Mouse (Mus musculus): ENCODE measurements at regions not wholly inside any gene's neighbourhood (a gene's known extent, or its start where the extent isn't known, plus 50 kb on each side); places are given as distances from the start of the nearest gene placed in this dataset.

GRCm38 (mm10) chr8:93668306-93668705 is 132.7 kb upstream of the Ces5a start:
- Histone ChIP-seq H3K27me3 (ENCODE audit: control insufficient read depth, insufficient read depth, low read length) (no peaks in the 10 kb centered on the region), H3K4me2 (ENCODE audit: low read depth, low read length) (no peak overlapping the region), H3K9me3 (replicated peaks; ENCODE audit: control insufficient read depth, low read length) (no peaks in the 10 kb centered on the region), H3K27ac (ENCODE audit: low read depth) (no peak overlapping the region), H3K4me3 (ENCODE audit: low read depth, low read length) (no peak overlapping the region), H3K36me3 (replicated peaks; ENCODE audit: control insufficient read depth, insufficient read depth, low read length) (no peaks in the 10 kb centered on the region), H3K9ac (replicated peaks; ENCODE audit: low read depth, low read length) (no peak overlapping the region), H3K4me1 (ENCODE audit: control insufficient read depth, insufficient read depth) (peaks cover 3% of the 10 kb centered on the region)
- ATAC-seq (ENCODE audit: insufficient read depth, low read depth) (no peak), DNase-seq (ENCODE audit: low spot score) (no peak)
- TF ChIP-seq EP300 (IDR thresholded peaks at IDR 0.05; ENCODE audit: low read depth) (no peak), CTCF (IDR thresholded peaks at IDR 0.05; ENCODE audit: low read depth) (no peak)
- 31% methylated on average over 7 of the region's 7 CpGs for WGBS

- 56% methylated on average over 3 of the region's 3 CpGs for whole genome bisulfite sequencing
- H3K4me2 ChIP-seq (ENCODE audit: low read depth, low read length), result no peak overlapping the region
- H3K4me3 ChIP-seq (ENCODE audit: low read depth, low read length), result no peak overlapping the region
- H3K9me3 ChIP-seq (replicated peaks; ENCODE audit: control insufficient read depth, low read length), result no peaks in the 10 kb centered on the region
- no peak for ATAC-seq (ENCODE audit: insufficient read depth, low read depth)
- no peaks in the 10 kb centered on the region for H3K27me3 ChIP-seq (ENCODE audit: control insufficient read depth, insufficient read depth, low read length)
- no peak overlapping the region for H3K27ac ChIP-seq (ENCODE audit: low read depth)
- no peaks in the 10 kb centered on the region for H3K36me3 ChIP-seq (replicated peaks; ENCODE audit: control insufficient read depth, insufficient read depth, low read length)
- TF ChIP-seq CTCF (IDR thresholded peaks at IDR 0.05; ENCODE audit: low read depth), result no peak
- TF ChIP-seq EP300 (IDR thresholded peaks at IDR 0.05; ENCODE audit: low read depth), result no peak
- no peak for DNase-seq (ENCODE audit: low spot score)
- H3K9ac ChIP-seq (replicated peaks; ENCODE audit: low read depth, low read length), result no peak overlapping the region
- H3K4me1 ChIP-seq (ENCODE audit: control insufficient read depth, insufficient read depth), result no peaks in the 10 kb centered on the region
These were observed 135.0 kb upstream of the Gnao1 start for GRCm38 (mm10) chr8:93674721-93675120.

GRCm38 (mm10) chr8:93683773-93684391 is 125.9 kb upstream of the Gnao1 start:
- no peak for TF ChIP-seq CTCF (IDR thresholded peaks at IDR 0.05; ENCODE audit: low read depth)
- TF ChIP-seq EP300 (IDR thresholded peaks at IDR 0.05; ENCODE audit: low read depth), result no peak
- Histone ChIP-seq H3K4me3 (ENCODE audit: low read depth, low read length) (no peak overlapping the region), H3K4me2 (ENCODE audit: low read depth, low read length) (no peak overlapping the region), H3K36me3 (replicated peaks; ENCODE audit: control insufficient read depth, insufficient read depth, low read length) (no peaks in the 10 kb centered on the region), H3K27ac (ENCODE audit: low read depth) (no peak overlapping the region), H3K9ac (replicated peaks; ENCODE audit: low read depth, low read length) (no peak overlapping the region), H3K4me1 (ENCODE audit: control insufficient read depth, insufficient read depth) (no peaks in the 10 kb centered on the region), H3K9me3 (replicated peaks; ENCODE audit: control insufficient read depth, low read length) (no peaks in the 10 kb centered on the region), H3K27me3 (ENCODE audit: control insufficient read depth, insufficient read depth, low read length) (no peaks in the 10 kb centered on the region)
- DNase-seq (ENCODE audit: low spot score), result no peak
- ATAC-seq (ENCODE audit: insufficient read depth, low read depth), result no peak
- WGBS, result 77% methylated on average over 12 of the region's 12 CpGs

- no peak overlapping the region for H3K9ac ChIP-seq (replicated peaks; ENCODE audit: low read depth, low read length)
- TF ChIP-seq EP300 (IDR thresholded peaks at IDR 0.05; ENCODE audit: low read depth) (no peak), CTCF (IDR thresholded peaks at IDR 0.05; ENCODE audit: low read depth) (no peak)
These were observed 125.4 kb upstream of the Gnao1 start for GRCm38 (mm10) chr8:93684392-93684791.

GRCm38 (mm10) chr8:93688845-93689244 is 120.9 kb upstream of the Gnao1 start:
- TF ChIP-seq CTCF (IDR thresholded peaks at IDR 0.05; ENCODE audit: low read depth), result no peak
- no peak for ATAC-seq (ENCODE audit: insufficient read depth, low read depth)
- WGBS, result 61% methylated on average over 7 of the region's 7 CpGs

More at GRCm38 (mm10) chr8:93684392-93684791, 125.4 kb upstream of the Gnao1 start:
- Histone ChIP-seq H3K4me1 (ENCODE audit: control insufficient read depth, insufficient read depth) (no peaks in the 10 kb centered on the region), H3K4me3 (ENCODE audit: low read depth, low read length) (no peak overlapping the region), H3K27ac (ENCODE audit: low read depth) (no peak overlapping the region), H3K36me3 (replicated peaks; ENCODE audit: control insufficient read depth, insufficient read depth, low read length) (no peaks in the 10 kb centered on the region), H3K4me2 (ENCODE audit: low read depth, low read length) (no peak overlapping the region), H3K27me3 (ENCODE audit: control insufficient read depth, insufficient read depth, low read length) (no peaks in the 10 kb centered on the region), H3K9me3 (replicated peaks; ENCODE audit: control insufficient read depth, low read length) (no peaks in the 10 kb centered on the region)
- 90% methylated on average over 6 of the region's 6 CpGs for WGBS
- ATAC-seq (ENCODE audit: insufficient read depth, low read depth), result no peak
- DNase-seq (ENCODE audit: low spot score), result no peak

GRCm38 (mm10) chr8:93689832-93690471 is 119.8 kb upstream of the Gnao1 start:
- TF ChIP-seq CTCF (IDR thresholded peaks at IDR 0.05; ENCODE audit: low read depth), result no peak
- TF ChIP-seq EP300 (IDR thresholded peaks at IDR 0.05; ENCODE audit: low read depth), result no peak
- no peak overlapping the region for H3K27ac ChIP-seq (ENCODE audit: low read depth)
- no peak for DNase-seq (ENCODE audit: low spot score)
- no peaks in the 10 kb centered on the region for H3K27me3 ChIP-seq (ENCODE audit: control insufficient read depth, insufficient read depth, low read length)
- WGBS, result 79% methylated on average over 4 of the region's 4 CpGs
- H3K9ac ChIP-seq (replicated peaks; ENCODE audit: low read depth, low read length), result no peak overlapping the region
- H3K4me3 ChIP-seq (ENCODE audit: low read depth, low read length), result no peak overlapping the region
- H3K9me3 ChIP-seq (replicated peaks; ENCODE audit: control insufficient read depth, low read length), result no peaks in the 10 kb centered on the region
- H3K4me1 ChIP-seq (ENCODE audit: control insufficient read depth, insufficient read depth), result no peaks in the 10 kb centered on the region
- H3K4me2 ChIP-seq (ENCODE audit: low read depth, low read length), result no peak overlapping the region
- no peaks in the 10 kb centered on the region for H3K36me3 ChIP-seq (replicated peaks; ENCODE audit: control insufficient read depth, insufficient read depth, low read length)
- ATAC-seq (ENCODE audit: insufficient read depth, low read depth), result no peak

More at GRCm38 (mm10) chr8:93688845-93689244, 120.9 kb upstream of the Gnao1 start:
- no peaks in the 10 kb centered on the region for H3K9me3 ChIP-seq (replicated peaks; ENCODE audit: control insufficient read depth, low read length)
- H3K4me3 ChIP-seq (ENCODE audit: low read depth, low read length), result no peak overlapping the region
- DNase-seq (ENCODE audit: low spot score), result no peak
- H3K4me1 ChIP-seq (ENCODE audit: control insufficient read depth, insufficient read depth), result no peaks in the 10 kb centered on the region
- H3K27me3 ChIP-seq (ENCODE audit: control insufficient read depth, insufficient read depth, low read length), result no peaks in the 10 kb centered on the region
- H3K4me2 ChIP-seq (ENCODE audit: low read depth, low read length), result no peak overlapping the region
- H3K36me3 ChIP-seq (replicated peaks; ENCODE audit: control insufficient read depth, insufficient read depth, low read length), result no peaks in the 10 kb centered on the region
- H3K9ac ChIP-seq (replicated peaks; ENCODE audit: low read depth, low read length), result no peak overlapping the region
- no peak overlapping the region for H3K27ac ChIP-seq (ENCODE audit: low read depth)

All from heart, postnatal 0 days (tissue).